In the genomic region with DNA sequence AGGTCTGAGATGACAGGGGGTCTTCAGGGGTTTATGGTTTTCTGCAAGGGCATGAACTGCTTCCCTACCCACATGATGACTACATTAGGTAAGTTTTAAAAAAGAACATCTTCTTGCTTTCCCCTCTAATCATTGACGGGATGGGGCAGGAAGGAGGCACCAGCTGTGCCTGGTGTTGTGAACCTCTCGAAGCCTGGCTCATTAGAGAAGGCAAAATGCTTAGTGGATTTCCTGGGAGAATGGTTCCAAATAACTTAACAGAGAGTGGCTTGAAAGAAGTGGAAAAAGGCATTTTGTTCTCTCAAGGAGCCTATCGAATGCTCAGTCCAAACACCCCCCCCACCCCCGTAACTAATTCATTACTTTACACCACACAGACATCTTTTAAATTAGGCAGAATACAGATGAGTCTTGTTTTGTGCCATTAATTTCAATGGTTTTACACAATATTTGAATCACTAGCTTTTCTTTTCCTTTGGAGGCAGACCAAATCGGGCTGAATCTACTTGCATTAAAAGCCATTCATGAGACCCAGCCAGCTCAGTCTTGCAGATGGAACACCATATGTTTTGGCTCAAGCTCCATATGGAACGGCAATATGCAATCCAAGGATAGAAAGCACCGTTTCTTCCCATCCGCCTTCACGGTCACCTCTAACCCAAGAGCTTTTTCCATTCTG, we compare ENCODE assay signal across 9 mouse cellular contexts.
DNase-seq lines count a peak whose midpoint lies in the region; ATAC-seq lines count a peak whose summit lies in the region.
"Had no signal": no experiment of that assay in that cellular context is flagged by ENCODE, and none has a peak within 500 bp of the region (broad histone marks: within the 10 kb centered on the region; RNA-seq: fewer than 3 reads in every experiment).

No protein-coding gene starts in this region.

- H3K4me3 ChIP-seq in hindbrain, embryonic 16.5 days (ENCODE audit: low read length) = no peak overlapping the region
- H3K4me3 ChIP-seq: heart, embryonic 15.5 days had no signal

- no peaks in the 10 kb centered on the region for H3K36me3 ChIP-seq in hindbrain, embryonic 16.5 days (ENCODE audit: control insufficient read depth, insufficient read depth, low read length)
- H3K36me3 ChIP-seq: heart, embryonic 15.5 days had no signal

- peaks cover 12% of the 10 kb centered on the region for H3K4me1 ChIP-seq in hindbrain, embryonic 16.5 days (ENCODE audit: control insufficient read depth, insufficient read depth, low read depth, low read length)
- H3K4me1 ChIP-seq: heart, embryonic 15.5 days had no signal

- no peak overlapping the region for H3K4me2 ChIP-seq in hindbrain, embryonic 16.5 days (ENCODE audit: low read length)
- H3K4me2 ChIP-seq: heart, embryonic 15.5 days had no signal

- peak; percentile 81 to 84 for DNase-seq in cerebellum, postnatal 25 days
- peak; percentile 36 for DNase-seq in mesoderm, embryonic 11.5 days (ENCODE audit: low read depth, low spot score)
- DNase-seq in c-Kit-positive CD71-positive TER-119-positive erythroid progenitor cells, embryonic 14.5 days (ENCODE audit: low spot score) = no peak
- no peak for DNase-seq in heart, adult 8-10 months (ENCODE audit: low spot score)
- DNase-seq in kidney, adult 8-10 months = no peak

- no peak overlapping the region for H3K9ac ChIP-seq in hindbrain, embryonic 16.5 days (ENCODE audit: low read depth, low read length)
- H3K9ac ChIP-seq: heart, embryonic 15.5 days had no signal

- ATAC-seq in cerebellum, adult (ENCODE audit: insufficient number of reproducible peaks, low FRiP score, low TSS enrichment) = peak; percentile 86
- ATAC-seq in hindbrain, embryonic 16.5 days = peak; percentile 93
- ATAC-seq in inflammation-experienced regulatory T-cells, adult 6 months = no peak

- H3K9me3 ChIP-seq in hindbrain, embryonic 16.5 days (ENCODE audit: control insufficient read depth, low read length) = no peaks in the 10 kb centered on the region
- H3K9me3 ChIP-seq: heart, embryonic 15.5 days had no signal

- WGBS in hindbrain, embryonic 16.5 days = 24% methylated on average over 9 of the region's 9 CpGs

- H3K27me3 ChIP-seq in hindbrain, embryonic 16.5 days (replicated peaks; ENCODE audit: control insufficient read depth, insufficient read depth, low read length) = no peaks in the 10 kb centered on the region; the same call in 1 of the 2 replicates
- H3K27me3 ChIP-seq: heart, embryonic 15.5 days had no signal

- peak overlapping the region; percentile 21; the same call in 1 of the 2 replicates for H3K27ac ChIP-seq in hindbrain, embryonic 16.5 days (ENCODE audit: low read depth, low read length)
- H3K27ac ChIP-seq: heart, embryonic 15.5 days had no signal

Comparison
In these comparisons a context has a peak if more than half of its experiments do, and no peak if none do; other contexts are left out.
1. DNase-seq: peak in cerebellum, postnatal 25 days (2 of 2) and mesoderm, embryonic 11.5 days (single experiment); none in c-Kit-positive CD71-positive TER-119-positive erythroid progenitor cells, embryonic 14.5 days (single experiment), heart, adult 8-10 months (single experiment) and kidney, adult 8-10 months (0 of 2).